Mouse (Mus musculus): ENCODE data around the gene Trim72. TPM values are rescaled to one million over a fixed set of nuclear protein-coding genes. Genes with fewer than 3 reads are reported as not detected.

Gene Trim72
- polyA plus RNA-seq (2014; fragmentation: Nextera tagmentation; extraction: Ambion mirVana): 4.2 and 5.3 TPM in 2 replicates

- H3K27ac ChIP-seq (replicated peaks; ENCODE audit: low read depth, low read length): peak within 1 kb of the TSS; percentile 76
- peaks cover 6% of the 10 kb centered on the region; the same call in 1 of the 2 replicates for H3K4me1 ChIP-seq (ENCODE audit: control insufficient read depth, insufficient read depth, low read length)
- H3K4me2 ChIP-seq (ENCODE audit: low read depth, low read length): peak within 1 kb of the TSS; percentile 42
- H3K36me3 ChIP-seq (ENCODE audit: control insufficient read depth, insufficient read depth, low read length): no peaks in the 10 kb centered on the region
- H3K4me3 ChIP-seq (ENCODE audit: low read depth, low read length): peak within 1 kb of the TSS; percentile 13
- DNase-seq (ENCODE audit: low spot score) (peak; percentile 22), ATAC-seq (ENCODE audit: low read depth) (no peak)
- H3K9me3 ChIP-seq (ENCODE audit: control insufficient read depth, low read length): no peaks in the 10 kb centered on the region
- no peaks in the 10 kb centered on the region for H3K27me3 ChIP-seq (replicated peaks; ENCODE audit: control insufficient read depth, insufficient read depth, low read length)
- peak within 1 kb of the TSS; percentile 56 for H3K9ac ChIP-seq (ENCODE audit: low read depth, low read length)
- WGBS: 89% methylated on average over 2 of the region's 2 CpGs
These were observed at the start of gene Trim72 for GRCm38 (mm10) chr7:128003688-128004087. Gene Trim72 (plus strand): TSS chr7:128003949.

DNA sequence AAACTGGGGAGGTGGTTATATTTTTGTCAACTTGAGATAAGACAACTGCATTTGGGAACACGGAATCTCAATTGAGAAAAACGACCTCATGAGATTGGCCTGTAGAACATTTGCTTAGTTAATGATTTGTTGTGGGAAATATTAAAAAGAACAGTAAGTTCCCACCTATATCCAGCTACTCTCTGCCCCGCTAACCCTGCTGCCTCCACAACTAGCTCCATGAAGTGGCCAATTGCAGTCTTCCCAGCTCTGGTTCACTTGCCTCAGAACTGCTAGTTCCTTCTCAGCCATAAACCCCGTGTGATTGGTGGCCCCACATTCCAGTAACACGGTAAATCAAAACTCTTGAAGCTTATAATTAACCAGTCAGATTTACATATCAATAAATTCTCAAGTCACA lies 44.4 kb upstream of the Trim72 start:
- Histone ChIP-seq H3K4me2 (ENCODE audit: low read depth, low read length) (no peak overlapping the region), H3K4me1 (ENCODE audit: control insufficient read depth, insufficient read depth, low read length) (no peaks in the 10 kb centered on the region), H3K27ac (replicated peaks; ENCODE audit: low read depth, low read length) (no peak overlapping the region), H3K4me3 (ENCODE audit: low read depth, low read length) (no peak overlapping the region), H3K9ac (ENCODE audit: low read depth, low read length) (no peak overlapping the region), H3K9me3 (ENCODE audit: control insufficient read depth, low read length) (no peaks in the 10 kb centered on the region), H3K36me3 (ENCODE audit: control insufficient read depth, insufficient read depth, low read length) (no peaks in the 10 kb centered on the region), H3K27me3 (replicated peaks; ENCODE audit: control insufficient read depth, insufficient read depth, low read length) (no peaks in the 10 kb centered on the region)
- WGBS: 60% methylated on average over 5 of the region's 5 CpGs
- ATAC-seq (ENCODE audit: low read depth) (no peak), DNase-seq (ENCODE audit: low spot score) (no peak)

GRCm38 (mm10) chr7:127966371-127966918 lies 37.3 kb upstream of the Trim72 start:
- WGBS: 7% methylated on average over 10 of the region's 10 CpGs
- Histone ChIP-seq H3K27ac (replicated peaks; ENCODE audit: low read depth, low read length) (peak overlapping the region; percentile 96), H3K27me3 (replicated peaks; ENCODE audit: control insufficient read depth, insufficient read depth, low read length) (no peaks in the 10 kb centered on the region), H3K9ac (ENCODE audit: low read depth, low read length) (peak overlapping the region; percentile 95), H3K4me1 (ENCODE audit: control insufficient read depth, insufficient read depth, low read length) (peaks cover 10% of the 10 kb centered on the region; the same call in 1 of the 2 replicates), H3K4me2 (ENCODE audit: low read depth, low read length) (peak overlapping the region; percentile 67), H3K36me3 (ENCODE audit: control insufficient read depth, insufficient read depth, low read length) (peaks cover 26% of the 10 kb centered on the region), H3K4me3 (ENCODE audit: low read depth, low read length) (peak overlapping the region; percentile 86), H3K9me3 (ENCODE audit: control insufficient read depth, low read length) (no peaks in the 10 kb centered on the region)
- ATAC-seq (ENCODE audit: low read depth): no peak
- DNase-seq (ENCODE audit: low spot score): no peak

- Histone ChIP-seq H3K9ac (ENCODE audit: low read depth, low read length) (peak within 1 kb of the TSS; percentile 95), H3K4me3 (ENCODE audit: low read depth, low read length) (peak within 1 kb of the TSS; percentile 86), H3K4me1 (ENCODE audit: control insufficient read depth, insufficient read depth, low read length) (peaks cover 10% of the 10 kb centered on the region; the same call in 1 of the 2 replicates), H3K4me2 (ENCODE audit: low read depth, low read length) (peak within 1 kb of the TSS; percentile 69), H3K9me3 (ENCODE audit: control insufficient read depth, low read length) (no peaks in the 10 kb centered on the region), H3K36me3 (ENCODE audit: control insufficient read depth, insufficient read depth, low read length) (peaks cover 34% of the 10 kb centered on the region), H3K27ac (replicated peaks; ENCODE audit: low read depth, low read length) (peak within 1 kb of the TSS; percentile 96), H3K27me3 (replicated peaks; ENCODE audit: control insufficient read depth, insufficient read depth, low read length) (no peaks in the 10 kb centered on the region)
- ATAC-seq (ENCODE audit: low read depth) (peak; percentile 95), DNase-seq (ENCODE audit: low spot score) (peak; percentile 96)
- WGBS: under 1% methylated on average over 28 of the region's 92 CpGs
These were observed 36.5 kb upstream of the Trim72 start, which contains the start of gene Fus for GRCm38 (mm10) chr7:127967004-127967921. Gene Fus (plus strand): TSS chr7:127967457.

DNA sequence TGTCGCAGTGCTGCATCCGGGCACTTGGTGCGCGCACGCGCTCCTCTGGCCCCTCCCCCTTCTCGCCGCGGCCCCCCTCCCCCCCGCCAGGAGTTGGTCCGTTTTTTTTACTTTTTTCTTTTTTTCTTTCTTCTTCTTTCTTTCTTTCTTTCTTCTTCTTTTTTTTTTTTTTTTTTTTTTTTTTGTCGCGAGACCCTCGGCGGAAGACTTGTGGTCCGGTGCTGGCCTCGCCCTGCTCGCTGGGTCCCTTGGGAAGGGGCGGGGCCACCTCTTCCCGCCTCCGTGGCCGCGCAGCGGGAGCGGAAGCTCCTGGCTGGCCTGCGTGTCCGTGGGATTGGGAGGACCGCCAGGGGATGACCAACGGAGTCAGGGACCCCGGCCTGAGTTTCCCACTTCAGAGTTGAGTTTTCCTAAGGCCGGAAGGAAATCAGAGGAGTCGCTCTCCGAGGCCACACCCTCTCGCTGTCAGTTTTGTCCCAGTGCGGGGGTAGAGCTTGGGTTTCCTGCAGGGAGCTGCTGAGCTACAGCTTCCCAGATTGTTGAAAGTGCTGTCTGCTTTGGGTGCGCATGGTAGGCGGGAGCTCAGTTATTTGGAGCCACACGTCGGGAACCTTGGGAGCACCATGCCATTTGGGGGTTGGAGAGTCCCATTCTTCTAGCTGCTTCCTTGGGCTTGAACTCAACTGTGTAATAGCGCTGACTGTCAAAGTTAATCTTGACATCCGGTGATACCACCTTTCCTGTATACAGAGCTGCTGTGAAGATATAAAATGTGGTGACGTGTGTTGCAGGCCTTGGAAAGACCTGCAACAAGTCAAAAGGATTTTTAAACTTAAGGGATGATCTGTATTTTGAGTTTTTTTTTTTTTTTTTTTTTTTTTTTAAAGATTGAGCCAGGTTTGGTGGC lies 35.6 kb upstream of the Trim72 start:
- Histone ChIP-seq H3K36me3 (ENCODE audit: control insufficient read depth, insufficient read depth, low read length) (peaks cover 43% of the 10 kb centered on the region), H3K4me1 (ENCODE audit: control insufficient read depth, insufficient read depth, low read length) (peaks cover 10% of the 10 kb centered on the region; the same call in 1 of the 2 replicates), H3K4me3 (ENCODE audit: low read depth, low read length) (peak overlapping the region; percentile 86), H3K27ac (replicated peaks; ENCODE audit: low read depth, low read length) (peak overlapping the region; percentile 96), H3K27me3 (replicated peaks; ENCODE audit: control insufficient read depth, insufficient read depth, low read length) (no peaks in the 10 kb centered on the region), H3K9me3 (ENCODE audit: control insufficient read depth, low read length) (no peaks in the 10 kb centered on the region), H3K9ac (ENCODE audit: low read depth, low read length) (peak overlapping the region; percentile 95), H3K4me2 (ENCODE audit: low read depth, low read length) (peak overlapping the region; percentile 69)
- ATAC-seq (ENCODE audit: low read depth) (no peak; the same call in 1 of the 2 replicates), DNase-seq (ENCODE audit: low spot score) (peak; percentile 87)
- under 1% methylated on average over 38 of the region's 42 CpGs for WGBS

DNA sequence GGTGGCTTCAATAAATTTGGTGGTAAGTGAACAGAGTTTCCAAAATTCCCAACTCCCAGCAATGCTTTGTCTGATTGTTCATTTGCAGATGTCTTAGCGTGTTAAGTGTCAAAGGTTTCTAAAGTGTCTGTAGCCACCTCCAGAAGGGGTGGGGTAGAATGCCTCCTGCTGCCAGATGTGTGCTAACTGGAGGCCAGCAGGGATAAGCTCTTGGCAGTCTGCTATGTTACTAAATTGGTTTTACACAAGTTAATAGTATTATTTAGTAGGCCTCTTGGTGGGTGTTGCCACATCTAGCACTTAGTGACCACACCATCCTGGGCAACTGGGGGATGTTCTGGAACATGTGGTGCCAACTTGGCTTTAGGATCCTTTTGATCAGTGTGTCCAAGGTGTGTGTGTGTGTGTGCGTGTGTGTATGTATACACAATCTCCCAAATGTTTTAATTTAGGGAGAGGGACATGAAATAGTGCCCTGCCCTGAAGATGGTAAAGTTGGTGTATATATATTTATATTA lies 29.3 kb upstream of the Trim72 start:
- H3K27me3 ChIP-seq (replicated peaks; ENCODE audit: control insufficient read depth, insufficient read depth, low read length): no peaks in the 10 kb centered on the region
- H3K27ac ChIP-seq (replicated peaks; ENCODE audit: low read depth, low read length): no peak overlapping the region
- H3K4me2 ChIP-seq (ENCODE audit: low read depth, low read length): no peak overlapping the region
- WGBS: 81% methylated on average over 2 of the region's 2 CpGs
- H3K4me1 ChIP-seq (ENCODE audit: control insufficient read depth, insufficient read depth, low read length): peaks cover 2% of the 10 kb centered on the region; the same call in 1 of the 2 replicates
- no peaks in the 10 kb centered on the region for H3K9me3 ChIP-seq (ENCODE audit: control insufficient read depth, low read length)
- ATAC-seq (ENCODE audit: low read depth) (no peak), DNase-seq (ENCODE audit: low spot score) (no peak)
- peaks cover 99% of the 10 kb centered on the region for H3K36me3 ChIP-seq (ENCODE audit: control insufficient read depth, insufficient read depth, low read length)
- no peak overlapping the region for H3K4me3 ChIP-seq (ENCODE audit: low read depth, low read length)
- no peak overlapping the region for H3K9ac ChIP-seq (ENCODE audit: low read depth, low read length)

- Histone ChIP-seq H3K27me3 (replicated peaks; ENCODE audit: control insufficient read depth, insufficient read depth, low read length) (no peaks in the 10 kb centered on the region), H3K4me1 (ENCODE audit: control insufficient read depth, insufficient read depth, low read length) (no peaks in the 10 kb centered on the region), H3K4me2 (ENCODE audit: low read depth, low read length) (no peak overlapping the region), H3K4me3 (ENCODE audit: low read depth, low read length) (no peak overlapping the region), H3K27ac (replicated peaks; ENCODE audit: low read depth, low read length) (no peak overlapping the region), H3K36me3 (ENCODE audit: control insufficient read depth, insufficient read depth, low read length) (peaks cover 99% of the 10 kb centered on the region), H3K9ac (ENCODE audit: low read depth, low read length) (no peak overlapping the region), H3K9me3 (ENCODE audit: control insufficient read depth, low read length) (no peaks in the 10 kb centered on the region)
- DNase-seq (ENCODE audit: low spot score) (no peak), ATAC-seq (ENCODE audit: low read depth) (no peak)
- 96% methylated on average over 2 of the region's 2 CpGs for WGBS
These were observed 24.9 kb upstream of the Trim72 start for GRCm38 (mm10) chr7:127978856-127979255.

- Histone ChIP-seq H3K27ac (replicated peaks; ENCODE audit: low read depth, low read length) (no peak overlapping the region), H3K4me3 (ENCODE audit: low read depth, low read length) (no peak overlapping the region), H3K9me3 (ENCODE audit: control insufficient read depth, low read length) (no peaks in the 10 kb centered on the region), H3K4me2 (ENCODE audit: low read depth, low read length) (no peak overlapping the region), H3K36me3 (ENCODE audit: control insufficient read depth, insufficient read depth, low read length) (peaks cover 99% of the 10 kb centered on the region), H3K27me3 (replicated peaks; ENCODE audit: control insufficient read depth, insufficient read depth, low read length) (no peaks in the 10 kb centered on the region), H3K9ac (ENCODE audit: low read depth, low read length) (no peak overlapping the region), H3K4me1 (ENCODE audit: control insufficient read depth, insufficient read depth, low read length) (no peaks in the 10 kb centered on the region)
- no peak for ATAC-seq (ENCODE audit: low read depth)
- DNase-seq (ENCODE audit: low spot score): no peak
- WGBS: 90% methylated on average over 3 of the region's 3 CpGs
These were observed 23.1 kb upstream of the Trim72 start for GRCm38 (mm10) chr7:127980606-127981005.
